Mouse (Mus musculus): ENCODE measurements around the gene Vmn2r51. TPM values are rescaled to one million over a fixed set of nuclear protein-coding genes. Genes with fewer than 3 reads are reported as not detected.
"Not testable (repeated sequence)": the region's sequence is repeated elsewhere in the genome, so short reads cannot be mapped to it uniquely, and the experiment has no call there.

Vmn2r51 gene
- not detected in 2 replicates for polyA plus RNA-seq (2015; fragmentation: Nextera tagmentation; extraction: Ambion mirVana)

DNA sequence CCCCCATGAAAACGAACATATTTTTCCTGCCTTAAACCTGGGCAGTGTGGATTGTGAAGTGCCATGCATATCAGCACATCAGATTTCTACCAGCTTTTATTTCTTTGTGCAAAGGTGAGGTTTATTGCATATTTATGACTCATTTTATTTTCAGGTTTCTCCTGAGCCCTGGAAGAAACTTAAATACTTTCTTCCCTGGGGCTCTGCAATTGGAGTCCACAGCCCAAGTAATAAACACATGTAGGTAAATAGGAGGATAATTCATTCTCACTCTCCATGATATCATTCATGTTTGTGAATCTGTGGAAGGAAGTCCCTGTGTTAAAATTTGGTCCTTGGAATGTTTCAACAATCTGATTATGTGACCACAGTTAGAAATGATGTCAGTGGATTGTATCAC is at the start of gene Vmn2r51:
Vmn2r51 (minus strand) TSS at position 101 of the 400 bp plus-strand sequence.
- not testable (repeated sequence) for H3K4me1 ChIP-seq; H3K27ac ChIP-seq (replicated peaks); H3K36me3 ChIP-seq; H3K27me3 ChIP-seq (replicated peaks); ATAC-seq (ENCODE audit: extremely low read depth, insufficient number of reproducible peaks, low FRiP score, low TSS enrichment); H3K9ac ChIP-seq; H3K4me2 ChIP-seq; H3K4me3 ChIP-seq
- H3K9me3 ChIP-seq = peaks cover 24% of the 10 kb centered on the region
- WGBS = 31% methylated on average over 1 of the region's 1 CpGs

DNA sequence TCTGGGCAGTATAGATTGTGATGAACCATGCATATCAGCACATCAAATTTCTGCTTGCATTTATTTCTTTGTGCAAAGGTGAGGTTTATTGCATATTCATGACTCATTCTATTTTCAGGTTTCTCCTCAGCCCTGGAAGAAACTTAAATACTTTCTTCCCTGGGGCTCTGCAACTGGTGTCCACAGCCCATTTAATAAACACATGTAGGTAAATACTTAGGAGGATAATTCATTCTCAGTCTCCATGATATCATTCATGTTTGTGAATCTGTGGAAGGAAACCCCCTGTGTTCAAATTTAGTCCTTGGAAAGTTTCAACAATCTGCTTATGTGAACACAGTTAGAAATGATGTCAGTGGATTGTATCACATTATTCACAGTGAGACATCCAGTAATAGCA is 52.3 kb downstream of the Vmn2r51 start, which contains the start of gene Vmn2r50:
Vmn2r50 (minus strand) TSS at position 101 of the 400 bp plus-strand sequence.
- H3K9ac ChIP-seq; H3K4me1 ChIP-seq; H3K9me3 ChIP-seq; H3K4me2 ChIP-seq; H3K27ac ChIP-seq (replicated peaks); H3K4me3 ChIP-seq; ATAC-seq (ENCODE audit: extremely low read depth, insufficient number of reproducible peaks, low FRiP score, low TSS enrichment); H3K27me3 ChIP-seq (replicated peaks); H3K36me3 ChIP-seq: not testable (repeated sequence)

Other genes starting within 250 kb of the Vmn2r51 start
- not detected in 2 replicates for gene Vmn2r48, start 152.2 kb downstream of the Vmn2r51 start, polyA plus RNA-seq (2015; fragmentation: Nextera tagmentation; extraction: Ambion mirVana)
- not detected in 2 replicates for gene Vmn2r49, start 113.5 kb downstream of the Vmn2r51 start, polyA plus RNA-seq (2015; fragmentation: Nextera tagmentation; extraction: Ambion mirVana)
- gene Vmn2r50, start 52.4 kb downstream of the Vmn2r51 start, polyA plus RNA-seq (2015; fragmentation: Nextera tagmentation; extraction: Ambion mirVana) = not detected in 2 replicates
- gene Vmn2r52, start 70.8 kb upstream of the Vmn2r51 start, polyA plus RNA-seq (2015; fragmentation: Nextera tagmentation; extraction: Ambion mirVana) = not detected in 2 replicates
- not detected in 2 replicates for gene Vmn1r66, start 172.3 kb upstream of the Vmn2r51 start, polyA plus RNA-seq (2015; fragmentation: Nextera tagmentation; extraction: Ambion mirVana)

Data from heart, embryonic 13.5 days (tissue).